Mouse (Mus musculus) MEL (cell line): ENCODE results near the gene Gpt2.

Experiments used
- EP300 ChIP-seq, 2 experiments: IDR thresholded peaks; 2 replicates each; pipeline ENCODE4 v1.6.1; 2011; ENCODE audit warnings: improper control_type of control experiment in 2 of 2, low read length in 2 of 2, low read depth in 1 of 2, mild to moderate bottlenecking in 1 of 2
- ETS1 ChIP-seq: IDR thresholded peaks from 2 replicates; pipeline ENCODE4 v1.6.1; 2012; ENCODE audit warnings: low read depth, mild to moderate bottlenecking, inconsistent platforms, low read length, improper control_type of control experiment, moderate library complexity
- MYC ChIP-seq: IDR thresholded peaks from 2 replicates; pipeline ENCODE4 v1.6.1; 2011; ENCODE audit warnings: low read depth, mild to moderate bottlenecking, low read length, improper control_type of control experiment, moderate library complexity
- POLR2A ChIP-seq, 2 experiments: IDR thresholded peaks; 2 replicates each; pipeline ENCODE4 v1.6.1; 2011 to 2012; ENCODE audit warnings: low read length in 2 of 2, mild to moderate bottlenecking in 2 of 2, control low read depth in 1 of 2, improper control_type of control experiment in 1 of 2, low read depth in 1 of 2, moderate library complexity in 1 of 2; ENCODE audit not compliant: control insufficient read depth in 1 of 2, insufficient read depth in 1 of 2, poor library complexity in 1 of 2
- POLR2AphosphoS2 ChIP-seq: IDR thresholded peaks from 2 replicates; pipeline ENCODE4 v1.6.1; 2011; ENCODE audit warnings: low read length, improper control_type of control experiment
- TBP ChIP-seq: IDR thresholded peaks from 2 replicates; pipeline ENCODE4 v1.8.0; 2011; ENCODE audit warnings: low read depth, low read length, improper control_type of control experiment
- ZMIZ1 ChIP-seq: IDR thresholded peaks from 2 replicates; pipeline ENCODE4 v1.6.1; 2012; ENCODE audit warnings: low read depth, mild to moderate bottlenecking, inconsistent platforms, low read length, improper control_type of control experiment, moderate library complexity

- TF ChIP-seq MYC: peak; percentile 78
- TF ChIP-seq ZMIZ1: no peak
- TF ChIP-seq EP300 (IDR thresholded peaks at IDR 0.05; ENCODE audit: low read depth in 1 of 2, low read length in 2 of 2): peak in 1 of 2 experiments; percentile 64; a peak in 1 of 4 replicates
- peak; percentile 62 for TF ChIP-seq ETS1
- peak in 1 of 2 experiments; percentile 29; a peak in 1 of 4 replicates for TF ChIP-seq POLR2A (IDR thresholded peaks at IDR 0.05; ENCODE audit: control insufficient read depth in 1 of 2, insufficient read depth in 1 of 2, low read depth in 1 of 2, low read length in 2 of 2, poor library complexity in 1 of 2)
- TF ChIP-seq TBP: peak; percentile 71
- TF ChIP-seq POLR2AphosphoS2: peak; percentile 21; the same call in 1 of the 2 replicates
Measured at GRCm38 (mm10) chr8:85559201-85559600, 66.8 kb downstream of the Gpt2 start.
